In the genomic region with DNA sequence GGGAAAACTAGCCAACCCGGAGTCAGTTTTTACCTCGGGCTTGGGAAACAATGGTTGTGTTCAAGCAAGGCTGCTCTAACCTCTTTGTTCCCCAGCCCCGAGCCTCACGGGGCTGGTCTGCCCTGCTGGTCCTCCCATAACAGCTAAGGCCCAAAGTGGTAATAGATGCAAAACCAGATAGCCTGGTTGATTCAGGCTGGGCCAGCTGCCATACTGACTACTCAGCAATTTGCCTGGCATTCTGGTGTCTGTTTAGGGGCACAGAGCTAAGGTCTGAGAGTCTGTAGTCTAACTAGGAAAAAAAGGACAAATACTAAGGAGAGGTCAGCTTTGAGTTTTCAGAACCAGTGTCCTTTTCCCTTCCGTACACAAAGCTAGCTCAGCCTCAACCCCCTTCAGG, we compare ENCODE assay signal across 13 mouse cellular contexts.
"Had no signal": no experiment of that assay in that cellular context is flagged by ENCODE, and none has a peak within 500 bp of the region (broad histone marks: within the 10 kb centered on the region; RNA-seq: fewer than 3 reads in every experiment).

No protein-coding gene starts in this region.

- H3K4me2 ChIP-seq: limb, embryonic 15.5 days; liver, embryonic 12.5 days; lung, embryonic 14.5 days; midbrain, embryonic 12.5 days had no signal

- H3K9me3 ChIP-seq: limb, embryonic 15.5 days; liver, embryonic 12.5 days; megakaryocyte, embryonic 14.5 days; midbrain, embryonic 12.5 days had no signal

- H3K4me1 ChIP-seq: liver, embryonic 12.5 days; megakaryocyte, embryonic 14.5 days had no signal

- H3K36me3 ChIP-seq: limb, embryonic 15.5 days; liver, embryonic 12.5 days; midbrain, embryonic 12.5 days had no signal

- H3K9ac ChIP-seq: limb, embryonic 15.5 days; liver, embryonic 12.5 days; lung, embryonic 14.5 days; midbrain, embryonic 12.5 days had no signal

- DNase-seq: kidney, adult 18-20 months; kidney, postnatal 14 days; lung, postnatal 10 days; right cerebral cortex, postnatal 14 days; thymus, postnatal 4 days had no signal

- H3K4me3 ChIP-seq: limb, embryonic 15.5 days; liver, embryonic 12.5 days; megakaryocyte, embryonic 14.5 days; midbrain, embryonic 12.5 days had no signal

- H3K27ac ChIP-seq: limb, embryonic 15.5 days; liver, embryonic 12.5 days; macrophage; midbrain, embryonic 12.5 days; stomach, postnatal 0 days had no signal

- H3K27me3 ChIP-seq: megakaryocyte, embryonic 14.5 days; midbrain, embryonic 12.5 days had no signal

- ATAC-seq: liver, embryonic 12.5 days; midbrain, embryonic 16.5 days had no signal
